Mouse (Mus musculus) small intestine, adult 2 months (tissue): ENCODE measurements at regions not wholly inside any gene's neighbourhood (a gene's known extent, or its start where the extent isn't known, plus 50 kb on each side); places are given as distances from the start of the nearest gene placed in this dataset.
A peak's percentile ranks its signal among the peaks of the same experiment; 100 is the strongest.

Source experiments
- H3K27ac ChIP-seq: fragments of 200-500 bp; 2 replicates; pipeline ENCODE4 v1.5.1; 2012; ENCODE audit warnings: low read depth, low read length, control low read depth, inconsistent platforms; ENCODE audit not compliant: insufficient read depth
- H3K27me3 ChIP-seq: fragments of 200-500 bp; 2 replicates; pipeline ENCODE4 v1.6.1; 2012; ENCODE audit warnings: mild to moderate bottlenecking, moderate library complexity, low read length, inconsistent platforms; ENCODE audit not compliant: control insufficient read depth, insufficient read depth
- H3K36me3 ChIP-seq: fragments of 200-500 bp; 2 replicates; pipeline ENCODE4 v1.6.1; 2012; ENCODE audit warnings: mild to moderate bottlenecking, low read length, control low read depth, inconsistent platforms; ENCODE audit not compliant: control insufficient read depth, insufficient read depth
- H3K4me1 ChIP-seq: fragments of 200-500 bp; 2 replicates; pipeline ENCODE4 v1.6.1; 2012; ENCODE audit warnings: low read length, inconsistent platforms, mixed read lengths; ENCODE audit not compliant: control insufficient read depth, insufficient read depth, insufficient read length
- H3K4me3 ChIP-seq: fragments of 200-500 bp; 2 replicates; pipeline ENCODE4 v1.5.1; 2012; ENCODE audit warnings: low read depth, mild to moderate bottlenecking, control low read depth, inconsistent platforms, low read length, moderate library complexity
- CTCF ChIP-seq: fragments of 200-500 bp; IDR thresholded peaks from 2 replicates; pipeline ENCODE4 v1.5.1; 2012; ENCODE audit warnings: low read depth, mild to moderate bottlenecking, control low read depth, inconsistent platforms, low read length, moderate library complexity, mixed read lengths; ENCODE audit not compliant: insufficient replicate concordance, insufficient read length; ENCODE audit errors: extremely low read depth
- POLR2A ChIP-seq: fragments of 200-500 bp; IDR thresholded peaks from 2 replicates; pipeline ENCODE4 v1.6.1; 2012; ENCODE audit warnings: low read depth, mild to moderate bottlenecking, control low read depth, inconsistent platforms, low read length, moderate library complexity
- WGBS: fragments of 180-500 bp; shearing (Covaris S2); methylation state at CpG from one replicate; pipeline ENCODE4 v1.1.7; 2018; 5-methylcytosine and 5-hydroxymethylcytosine counted together

DNA sequence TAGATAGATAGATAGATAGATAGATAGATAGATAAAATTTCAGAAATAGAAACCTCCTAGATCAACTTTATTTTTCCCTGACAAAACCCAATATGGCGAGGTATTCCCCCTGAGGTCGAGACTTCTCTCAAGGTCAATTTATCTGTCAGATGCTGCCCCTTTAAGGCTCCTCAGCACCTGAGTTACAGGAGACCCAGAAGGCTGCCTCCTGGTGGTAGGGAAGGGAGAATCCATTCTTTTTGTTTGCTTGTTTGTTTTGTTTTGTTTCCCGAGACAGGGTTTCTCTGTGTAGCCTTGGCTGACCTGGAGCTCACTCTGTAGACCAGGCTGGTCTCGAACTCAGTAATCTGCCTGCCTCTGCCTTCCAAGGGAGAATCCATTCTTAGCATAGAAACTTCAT, 127.3 kb upstream of the Stac start:
- WGBS: 69% methylated on average over 4 of the region's 4 CpGs
- no peaks in the 10 kb centered on the region for H3K36me3 ChIP-seq

DNA sequence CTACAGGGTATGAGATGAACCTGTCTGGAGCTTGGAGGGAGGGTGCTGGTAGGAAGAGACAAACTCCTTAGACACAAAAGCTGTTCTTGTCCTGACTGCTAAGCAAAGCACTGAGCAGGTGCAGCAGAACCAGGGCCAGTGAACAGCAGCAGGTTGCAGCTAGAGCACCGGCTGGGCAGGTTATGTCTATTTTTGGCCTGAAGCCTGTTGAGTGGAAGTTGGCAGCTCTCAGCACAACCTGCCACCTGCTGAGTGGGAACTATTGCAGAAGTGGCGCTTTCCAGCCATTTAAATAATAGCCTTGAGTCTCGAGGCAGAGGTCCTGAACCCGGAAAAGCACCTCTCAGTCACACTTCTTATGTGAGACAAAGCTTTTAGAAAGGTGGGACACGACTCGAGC, 114.8 kb upstream of the Stac start:
- Histone ChIP-seq H3K36me3 (no peaks in the 10 kb centered on the region), H3K27me3 (no peaks in the 10 kb centered on the region), H3K27ac (no peak overlapping the region), H3K4me1 (no peaks in the 10 kb centered on the region), H3K4me3 (no peak overlapping the region)
- WGBS: 27% methylated on average over 6 of the region's 6 CpGs
- TF ChIP-seq CTCF (no peak), POLR2A (no peak)

More for the DNA sequence above, 127.3 kb upstream of the Stac start:
- H3K27me3 ChIP-seq: no peaks in the 10 kb centered on the region
- H3K4me1 ChIP-seq: no peaks in the 10 kb centered on the region
- TF ChIP-seq POLR2A (no peak), CTCF (peak; percentile 19; the same call in 1 of the 2 replicates)
- no peak overlapping the region for H3K4me3 ChIP-seq
- no peak overlapping the region for H3K27ac ChIP-seq

DNA sequence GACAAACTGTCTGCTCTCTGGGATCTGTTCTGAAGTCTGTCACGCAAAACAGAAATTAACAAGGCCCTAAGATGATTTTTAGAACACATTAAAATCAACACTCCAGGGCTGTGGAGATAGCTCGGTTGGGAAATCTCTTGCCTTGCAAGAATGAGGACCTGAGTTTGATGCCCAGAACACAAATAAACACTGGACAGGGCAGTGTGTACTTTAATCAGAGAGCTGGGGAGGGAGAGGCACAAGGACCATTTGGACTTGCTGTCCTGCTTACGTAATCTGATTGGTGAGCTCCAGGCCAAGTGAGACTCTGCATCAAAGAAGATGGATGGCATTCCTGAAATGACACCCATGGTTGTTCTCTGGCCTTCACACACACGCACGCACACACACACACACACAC, 111.2 kb upstream of the Stac start:
- Histone ChIP-seq H3K36me3 (no peaks in the 10 kb centered on the region), H3K4me3 (no peak overlapping the region), H3K4me1 (no peaks in the 10 kb centered on the region), H3K27ac (no peak overlapping the region), H3K27me3 (no peaks in the 10 kb centered on the region)
- WGBS: 84% methylated on average over 5 of the region's 5 CpGs
- TF ChIP-seq CTCF: no peak
- no peak for TF ChIP-seq POLR2A

DNA sequence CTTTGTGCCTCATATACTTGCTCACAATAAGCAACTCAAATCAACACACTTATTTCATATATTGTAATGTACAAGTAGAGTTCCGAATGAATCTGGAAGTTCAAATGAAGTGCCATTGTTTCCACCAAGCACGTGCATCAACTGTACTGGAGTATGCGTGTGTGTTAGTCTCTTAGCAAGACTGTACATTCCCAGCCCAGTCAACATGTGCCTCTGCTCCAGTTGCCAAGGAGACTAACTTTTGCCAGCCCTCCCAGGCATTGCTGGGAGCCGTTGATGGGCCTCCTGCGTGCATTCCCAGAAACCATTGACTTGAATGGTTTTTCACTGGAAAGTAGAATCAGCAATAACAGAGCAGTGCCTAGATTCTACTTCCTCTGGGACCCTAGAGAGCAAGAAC, 110.7 kb upstream of the Stac start:
- H3K4me3 ChIP-seq: no peak overlapping the region
- no peaks in the 10 kb centered on the region for H3K4me1 ChIP-seq
- H3K36me3 ChIP-seq: no peaks in the 10 kb centered on the region
- H3K27ac ChIP-seq: no peak overlapping the region
- TF ChIP-seq CTCF (no peak), POLR2A (no peak)
- WGBS: 90% methylated on average over 5 of the region's 5 CpGs
- no peaks in the 10 kb centered on the region for H3K27me3 ChIP-seq

DNA sequence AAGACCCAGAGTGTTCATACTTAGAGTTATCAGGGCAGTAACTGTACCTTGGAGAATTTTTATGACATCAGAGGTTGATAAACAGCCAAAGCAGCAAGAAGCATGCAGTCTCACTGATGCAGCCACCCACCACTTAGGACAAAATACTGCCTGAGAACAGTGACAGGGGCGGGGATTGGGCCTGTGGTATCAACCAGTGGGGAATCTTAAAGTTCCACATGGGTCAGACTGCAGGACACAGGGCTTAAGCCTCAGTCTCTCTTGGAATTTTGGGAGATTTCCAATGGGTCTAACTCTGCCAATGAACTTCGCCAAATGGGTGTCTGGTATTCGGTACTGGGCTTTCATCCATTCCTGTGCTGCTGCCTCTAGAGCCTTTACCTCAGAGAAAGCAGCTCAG, 88.8 kb upstream of the Stac start:
- no peak overlapping the region for H3K27ac ChIP-seq
- no peaks in the 10 kb centered on the region for H3K36me3 ChIP-seq
- TF ChIP-seq POLR2A (no peak), CTCF (no peak)
- no peak overlapping the region for H3K4me3 ChIP-seq
- H3K4me1 ChIP-seq: no peaks in the 10 kb centered on the region
- WGBS: 77% methylated on average over 3 of the region's 3 CpGs
- no peaks in the 10 kb centered on the region for H3K27me3 ChIP-seq

DNA sequence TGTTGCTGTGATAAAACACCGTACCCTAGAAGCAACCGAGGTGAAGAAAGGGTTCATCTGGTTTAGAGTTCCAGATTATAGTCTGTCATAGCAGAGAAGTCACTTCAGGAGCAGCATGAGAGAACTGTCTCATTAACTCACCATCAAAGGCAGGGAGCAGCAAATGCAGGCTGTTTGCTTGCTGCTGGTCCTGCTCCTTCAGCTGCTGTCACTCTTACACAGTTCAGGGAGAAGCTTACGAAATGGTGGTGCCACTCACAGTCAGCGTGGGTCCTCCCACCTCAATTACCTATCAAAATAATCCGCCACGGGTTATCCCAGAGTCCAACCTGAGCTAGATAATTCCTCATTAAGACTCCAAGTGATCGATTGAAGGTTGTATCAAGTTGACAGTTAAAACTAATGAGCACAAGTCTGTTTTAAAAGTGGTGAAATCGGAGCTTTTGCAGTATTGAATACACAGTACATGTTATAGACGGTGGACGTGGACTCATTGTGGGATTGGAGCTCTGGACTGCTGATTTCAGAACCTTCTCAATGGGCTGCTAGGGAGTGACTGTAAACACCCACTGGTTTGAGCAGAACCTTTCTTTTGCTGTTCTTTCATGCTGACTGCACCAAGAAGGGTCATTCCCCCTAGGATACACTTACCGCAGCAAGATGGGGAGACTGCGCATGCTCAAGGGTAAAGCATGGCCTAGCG, 87.4 kb upstream of the Stac start:
- 84% methylated on average over 13 of the region's 13 CpGs for WGBS
- Histone ChIP-seq H3K27ac (no peak overlapping the region), H3K4me1 (no peaks in the 10 kb centered on the region), H3K27me3 (no peaks in the 10 kb centered on the region), H3K4me3 (no peak overlapping the region), H3K36me3 (no peaks in the 10 kb centered on the region)
- TF ChIP-seq POLR2A: no peak

DNA sequence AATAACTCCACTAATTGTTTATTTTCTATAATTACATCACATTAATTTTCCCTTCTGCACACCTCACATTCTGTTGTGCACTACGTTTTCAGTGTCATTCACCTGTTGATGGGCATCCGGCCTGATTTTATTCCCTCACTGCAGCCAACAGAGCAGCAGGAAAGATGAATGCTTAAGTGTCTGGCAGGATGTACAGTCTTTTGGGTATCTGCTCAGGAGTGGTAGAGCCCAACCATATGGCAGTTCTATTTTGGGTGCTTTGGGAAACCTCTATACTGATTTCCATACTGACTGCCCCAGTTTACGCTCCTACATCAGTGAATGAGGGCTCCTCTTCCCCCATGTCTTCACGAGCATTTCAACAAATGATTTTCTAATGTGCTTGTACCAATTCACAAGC, 84.1 kb upstream of the Stac start:
- Histone ChIP-seq H3K4me1 (no peaks in the 10 kb centered on the region), H3K27ac (no peak overlapping the region), H3K4me3 (no peak overlapping the region), H3K36me3 (no peaks in the 10 kb centered on the region), H3K27me3 (no peaks in the 10 kb centered on the region)
- no peak for TF ChIP-seq CTCF
- TF ChIP-seq POLR2A: no peak
- 89% methylated on average over 4 of the region's 4 CpGs for WGBS
